Mouse (Mus musculus): ENCODE data around the gene Olfr1410. TPM values are rescaled to one million over a fixed set of nuclear protein-coding genes. Genes with fewer than 3 reads are reported as not detected.

Olfr1410 gene
- polyA plus RNA-seq (2012; rRNA removed; ENCODE audit: low replicate concordance), result not detected in 2 replicates

DNA sequence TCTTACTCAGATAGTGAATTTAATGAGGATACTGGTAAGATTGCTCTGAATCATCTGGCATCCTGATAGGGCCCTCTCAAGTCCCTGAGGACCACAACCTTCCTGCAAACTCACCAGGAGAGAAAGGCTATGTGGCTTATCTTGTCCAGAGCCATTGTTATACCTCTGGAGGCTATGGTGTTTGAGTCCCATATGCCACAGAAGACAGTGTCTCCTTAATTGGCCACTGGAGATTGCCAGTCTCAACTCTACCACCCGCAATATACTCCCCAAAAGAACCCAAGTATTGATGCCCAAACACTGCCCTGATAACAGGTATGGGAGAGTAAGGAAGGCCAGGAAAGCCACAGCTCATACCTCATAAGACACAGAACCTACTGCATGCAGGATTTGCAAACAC lies at the start of gene Olfr1410:
Olfr1410 (plus strand) TSS at position 301 of the 400 bp plus-strand sequence.

DNA sequence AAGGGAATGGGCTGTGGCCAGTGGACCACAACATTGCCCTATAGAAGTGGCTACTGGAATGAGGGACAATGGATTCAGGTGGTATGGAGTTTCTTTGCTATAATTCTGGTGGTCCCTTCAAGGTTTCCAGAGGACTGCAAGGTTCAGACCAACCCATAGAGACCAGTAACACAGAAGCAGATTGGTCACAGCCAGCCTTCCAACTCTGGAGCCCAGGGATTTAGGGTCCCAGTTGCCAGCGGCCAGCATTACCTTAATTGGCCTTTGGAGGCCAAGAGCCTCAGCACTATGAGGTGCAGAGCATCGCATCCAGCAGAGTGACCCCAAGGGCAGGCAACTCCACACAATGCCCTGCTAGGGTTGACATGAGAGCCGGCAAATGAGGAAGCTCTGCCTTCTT lies 34.6 kb upstream of the Olfr1410 start, which contains the start of gene Olfr1413:
Olfr1413 (plus strand) TSS at position 301 of the 400 bp plus-strand sequence.

GRCm38 (mm10) chr1:92585479-92585878 lies 20.1 kb upstream of the Olfr1410 start, which contains the start of gene Olfr1412:
Gene Olfr1412 (plus strand): TSS chr1:92585779.

DNA sequence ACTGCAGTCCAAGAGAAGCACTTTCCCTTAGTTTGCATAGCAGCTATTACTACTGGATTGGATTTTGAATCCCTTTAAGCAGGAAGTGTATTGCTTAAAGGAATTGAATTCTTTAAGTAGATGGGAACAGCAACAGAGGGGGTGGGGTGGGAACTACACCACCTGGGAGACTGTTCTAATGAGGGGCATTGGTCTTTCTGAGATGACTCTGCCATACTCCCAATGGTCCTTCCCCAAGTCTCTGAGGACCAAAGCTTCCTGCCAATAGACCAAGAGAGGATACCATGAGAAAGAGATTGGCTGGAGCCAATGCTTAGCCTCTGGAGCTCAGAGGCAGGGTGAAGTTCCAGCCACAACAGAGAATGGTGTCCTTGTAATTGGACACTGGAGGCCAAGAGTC lies 11.5 kb upstream of the Olfr1410 start, which contains the start of gene Olfr1411:
Olfr1411 (plus strand) TSS at position 301 of the 400 bp plus-strand sequence.

DNA sequence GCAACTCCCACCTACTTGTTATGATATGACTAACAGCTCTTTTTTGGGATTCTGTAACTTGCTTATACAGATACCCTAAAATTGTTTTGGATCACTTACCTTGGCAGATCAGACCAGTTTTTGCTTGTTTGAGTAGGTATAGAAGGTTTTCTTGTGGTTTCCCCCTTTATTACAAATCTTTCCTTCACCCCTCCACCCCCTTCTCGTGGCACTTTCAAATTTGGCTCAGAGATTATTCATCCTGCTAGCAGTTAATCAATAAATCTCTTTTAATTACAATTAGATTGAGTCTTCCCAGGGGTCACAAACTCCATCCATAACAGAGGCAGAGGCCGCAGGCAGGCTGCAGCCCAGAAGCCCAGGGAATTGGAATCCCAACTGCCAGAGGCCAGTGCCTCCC lies 11.9 kb downstream of the Olfr1410 start, which contains the start of gene Olfr12:
Olfr12 (plus strand) TSS at position 301 of the 400 bp plus-strand sequence.

DNA sequence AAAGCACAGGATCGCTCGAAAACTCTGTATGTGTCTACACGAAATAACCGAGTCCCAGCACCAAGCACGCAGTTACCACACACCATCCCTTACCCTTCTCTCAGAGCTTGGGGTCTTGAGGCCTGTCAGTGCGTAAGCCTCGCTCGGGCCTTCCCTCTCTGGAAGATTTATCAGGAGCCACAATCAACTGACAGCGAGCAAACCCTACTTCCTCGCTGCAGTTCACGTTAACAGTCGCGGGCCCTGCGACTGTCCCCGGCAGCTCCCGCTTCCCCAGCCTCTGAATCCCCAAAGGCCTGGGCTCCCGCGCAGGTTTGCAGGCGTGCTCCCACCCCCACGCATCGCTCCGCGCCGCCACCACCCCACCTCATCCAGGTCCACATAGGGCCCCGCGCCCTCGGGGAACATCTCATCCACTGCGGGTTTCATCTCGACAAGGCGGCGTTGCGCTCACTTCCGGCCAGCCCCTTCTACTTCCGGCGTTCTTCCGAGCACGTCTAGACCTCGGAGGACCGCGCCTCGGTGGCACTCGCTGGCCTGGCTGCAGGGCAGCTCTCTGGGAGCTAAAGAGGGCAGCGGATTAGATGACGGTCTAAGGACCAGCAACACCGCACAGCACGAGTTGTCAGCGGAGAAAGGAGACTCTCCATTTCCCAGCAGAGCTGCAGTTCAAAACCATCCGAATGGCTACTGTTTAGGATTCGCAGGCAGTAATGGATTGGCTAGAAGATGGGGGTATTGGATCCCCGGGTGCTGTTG lies 36.1 kb downstream of the Olfr1410 start, which contains the start of gene Cops9:
Cops9 (minus strand) TSS at position 472 of the 759 bp plus-strand sequence.

DNA sequence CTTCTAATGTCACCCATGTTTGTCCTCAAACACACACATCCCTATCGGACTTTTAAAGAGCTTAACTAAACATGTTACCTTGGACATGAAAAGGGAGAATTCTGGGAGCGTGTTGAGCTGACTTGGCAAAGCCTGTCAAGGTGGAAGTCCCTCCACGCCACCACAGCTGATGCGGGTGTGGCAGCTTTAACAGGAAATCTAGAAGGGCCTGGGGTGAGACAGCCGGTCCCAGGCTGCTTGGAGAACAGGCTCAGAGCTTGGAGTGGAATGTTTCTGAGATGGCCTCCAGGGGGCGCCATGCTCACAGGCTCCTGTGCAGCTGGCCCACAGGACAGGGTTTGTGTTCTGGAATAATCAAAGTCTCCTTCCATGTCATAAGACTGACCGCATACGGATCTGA lies 43.1 kb downstream of the Olfr1410 start, which contains the start of gene Otos:
Otos (minus strand) TSS at position 169 of the 400 bp plus-strand sequence.

Other genes with a start within 250 kb of the Olfr1410 start
- 163 and 250 TPM in 2 replicates for gene Ndufa10, start 131.9 kb upstream of the Olfr1410 start, polyA plus RNA-seq (2012; rRNA removed; ENCODE audit: low replicate concordance)
- gene Olfr1416, start 120.7 kb upstream of the Olfr1410 start, polyA plus RNA-seq (2012; rRNA removed; ENCODE audit: low replicate concordance), result not detected in 2 replicates
- gene Olfr1415, start 109.7 kb upstream of the Olfr1410 start, polyA plus RNA-seq (2012; rRNA removed; ENCODE audit: low replicate concordance), result not detected in 2 replicates
- gene Olfr1414, start 87.1 kb upstream of the Olfr1410 start, polyA plus RNA-seq (2012; rRNA removed; ENCODE audit: low replicate concordance), result not detected in 2 replicates
- not detected in 2 replicates for gene Olfr1413, start 34.5 kb upstream of the Olfr1410 start, polyA plus RNA-seq (2012; rRNA removed; ENCODE audit: low replicate concordance)
- gene Olfr1412, start 20.0 kb upstream of the Olfr1410 start, polyA plus RNA-seq (2012; rRNA removed; ENCODE audit: low replicate concordance), result not detected in 2 replicates
- not detected in 2 replicates for gene Olfr1411, start 11.4 kb upstream of the Olfr1410 start, polyA plus RNA-seq (2012; rRNA removed; ENCODE audit: low replicate concordance)
- gene Olfr12, start 12.0 kb downstream of the Olfr1410 start, polyA plus RNA-seq (2012; rRNA removed; ENCODE audit: low replicate concordance), result not detected in 2 replicates
- 136 and 172 TPM in 2 replicates for gene Cops9, start 36.2 kb downstream of the Olfr1410 start, polyA plus RNA-seq (2012; rRNA removed; ENCODE audit: low replicate concordance)
- 0.73 and 0.96 TPM in 2 replicates for gene Otos, start 43.1 kb downstream of the Olfr1410 start, polyA plus RNA-seq (2012; rRNA removed; ENCODE audit: low replicate concordance)
- 27.1 and 103 TPM in 2 replicates for gene Gpc1, start 225.9 kb downstream of the Olfr1410 start, polyA plus RNA-seq (2012; rRNA removed; ENCODE audit: low replicate concordance)

Data from subcutaneous adipose tissue, adult 2 months (tissue).